Mouse (Mus musculus) cerebellum, adult 9-10 months (tissue): ENCODE data around the gene Tenm4.

Experiments
- DNase-seq: peaks from one replicate; pipeline ENCODE4 v3.0.0; 2022

The Tenm4 gene

DNA sequence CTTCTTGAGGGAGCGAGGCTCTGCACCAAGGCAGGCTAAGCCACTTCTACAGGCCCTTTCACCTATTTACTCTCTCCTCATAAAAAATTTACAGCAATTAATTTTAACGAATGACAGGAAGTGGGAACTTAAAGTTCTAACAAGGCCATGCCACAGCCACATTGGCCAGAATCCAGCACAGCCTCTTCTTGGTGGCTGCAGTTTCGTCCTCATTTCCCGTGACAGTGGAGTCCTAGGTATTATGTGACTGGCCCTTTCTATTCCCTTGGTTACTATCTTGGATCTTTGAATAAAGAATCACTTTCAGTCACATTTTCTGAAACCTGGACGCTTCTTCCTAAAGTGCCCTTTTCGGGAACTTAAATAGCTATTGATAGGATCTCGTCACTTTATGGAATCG lies 181.6 kb downstream of the Tenm4 start:
- no peak for DNase-seq

DNA sequence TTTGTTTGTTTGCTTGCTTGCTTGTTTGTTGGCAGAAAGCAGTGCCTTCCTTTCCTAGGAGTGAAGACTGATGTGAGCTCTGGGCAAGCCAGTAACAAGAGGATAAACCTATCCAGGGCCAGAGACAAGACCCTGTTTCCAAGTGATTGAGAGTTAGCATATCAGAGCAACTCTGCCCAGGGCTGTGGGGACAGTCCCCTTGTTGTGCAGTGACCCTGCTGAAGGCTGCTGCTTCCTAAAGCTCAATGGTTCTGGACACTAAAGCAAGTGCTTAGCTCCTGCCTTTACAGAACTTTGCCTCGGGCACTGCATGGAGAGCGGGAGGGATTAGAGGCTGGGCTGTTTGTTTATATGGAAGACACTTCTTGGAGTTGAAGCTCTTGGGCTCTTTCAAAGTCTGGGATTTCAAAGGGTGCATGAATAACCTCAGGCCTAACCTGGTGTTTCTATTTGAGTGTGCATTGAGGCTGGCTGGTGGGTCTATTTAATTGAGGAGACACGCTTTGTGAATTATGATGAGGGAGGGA lies 185.3 kb downstream of the Tenm4 start:
- no peak for DNase-seq

DNA sequence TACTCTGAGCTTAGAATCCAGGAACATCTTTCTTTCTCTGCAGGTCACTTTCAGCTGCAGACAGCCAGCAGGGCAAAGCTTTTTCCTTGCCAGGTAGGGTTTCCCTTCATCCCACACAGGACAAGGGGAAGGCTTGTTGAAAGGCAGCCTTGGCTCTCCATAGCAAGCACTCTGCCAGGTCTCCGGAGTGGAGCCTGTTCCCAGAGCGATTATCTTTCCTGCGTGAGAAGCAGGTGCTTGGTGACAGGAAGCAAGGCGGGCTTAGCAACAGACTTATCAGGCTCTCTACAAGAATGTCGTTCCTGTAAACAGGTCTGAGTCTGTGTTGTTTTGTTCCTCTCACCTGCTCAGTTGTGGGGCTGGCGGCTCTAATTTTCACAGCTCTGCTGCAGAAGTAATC lies 186.5 kb downstream of the Tenm4 start:
- DNase-seq, result peak; percentile 27

DNA sequence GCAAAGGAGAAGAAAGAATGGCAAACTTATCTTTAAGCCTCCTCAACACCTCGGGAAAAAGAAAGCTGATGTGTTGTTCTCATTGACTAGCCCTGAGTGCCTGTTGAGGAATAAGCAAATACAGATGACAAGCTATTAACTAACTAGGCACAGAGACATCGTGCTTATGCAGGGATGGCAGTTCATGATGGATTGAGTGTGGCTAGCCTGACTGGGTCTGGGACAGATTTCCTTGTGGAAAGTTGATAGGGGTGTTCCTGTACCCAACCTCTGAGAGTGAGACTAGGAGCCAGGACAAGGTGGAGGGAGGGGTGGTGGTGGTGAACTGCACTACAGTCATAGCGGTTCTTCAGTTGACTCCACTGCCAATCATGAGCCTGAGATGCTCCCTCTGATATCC lies 192.3 kb downstream of the Tenm4 start:
- no peak for DNase-seq

- no peak for DNase-seq
Measured at GRCm38 (mm10) chr7:96369947-96370346, 198.9 kb downstream of the Tenm4 start.

- DNase-seq, result no peak
Measured at GRCm38 (mm10) chr7:96374004-96374663, 203.1 kb downstream of the Tenm4 start.

DNA sequence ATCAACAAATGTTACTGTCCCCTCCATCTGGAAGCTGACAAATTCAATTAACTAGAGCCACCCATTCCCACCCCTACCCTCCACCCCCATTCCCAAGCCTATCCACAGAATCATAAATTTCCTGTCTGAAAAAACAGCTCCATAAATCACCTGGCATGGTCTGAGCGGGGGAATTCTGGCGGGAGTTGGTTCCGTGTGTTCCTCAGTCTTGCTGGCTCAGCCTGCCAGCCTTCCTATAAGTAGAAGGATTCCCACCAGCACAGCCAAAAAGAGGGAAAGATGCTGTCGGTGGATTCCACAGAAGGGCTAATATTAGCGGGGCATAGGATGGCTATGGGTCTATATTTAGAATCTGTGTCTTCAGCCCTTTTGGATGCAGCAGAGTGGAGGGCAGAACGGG lies 204.5 kb downstream of the Tenm4 start:
- no peak for DNase-seq

DNA sequence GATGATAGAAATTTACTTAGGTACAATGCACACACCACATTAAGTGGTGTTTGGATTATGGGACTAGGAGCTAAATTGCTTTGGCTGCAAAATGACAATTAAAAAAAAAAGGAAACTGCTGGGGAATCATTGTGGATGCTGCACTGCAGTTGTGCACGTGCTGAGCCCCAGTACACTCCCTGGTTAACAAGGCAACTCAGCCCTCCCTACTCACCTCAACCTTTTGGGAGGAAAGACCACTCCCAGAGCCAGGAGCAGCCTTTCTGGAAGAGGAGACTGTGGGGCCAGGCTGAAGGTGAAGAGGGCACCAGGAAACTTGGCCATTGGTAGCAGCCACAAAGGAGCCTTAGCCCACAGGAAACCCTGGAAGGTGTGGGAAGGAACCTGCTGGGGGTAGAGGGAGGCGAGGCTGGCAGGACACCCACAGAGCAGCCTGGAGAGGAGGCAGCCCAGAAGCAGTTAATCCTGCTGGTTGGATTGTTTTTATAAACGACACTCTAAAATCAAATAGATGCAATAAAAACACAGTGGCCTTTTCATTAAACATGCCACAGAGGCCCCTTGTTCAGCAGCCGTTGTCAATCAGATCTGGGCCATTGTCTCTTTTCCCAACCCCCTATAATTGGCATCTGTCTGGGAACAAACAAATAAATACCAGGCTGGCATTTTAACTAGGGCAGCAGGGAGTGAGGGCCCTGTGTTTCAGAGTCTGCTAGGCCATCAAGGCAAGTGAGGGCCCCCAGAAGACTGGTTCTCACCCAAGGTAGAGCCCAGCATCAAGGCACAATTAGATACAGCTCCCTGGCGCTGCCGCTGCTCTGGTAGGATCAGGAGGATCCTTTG lies 212.9 kb downstream of the Tenm4 start:
- peak; percentile 12 for DNase-seq

GRCm38 (mm10) chr7:96384726-96385500 lies 213.9 kb downstream of the Tenm4 start:
- no peak for DNase-seq

DNA sequence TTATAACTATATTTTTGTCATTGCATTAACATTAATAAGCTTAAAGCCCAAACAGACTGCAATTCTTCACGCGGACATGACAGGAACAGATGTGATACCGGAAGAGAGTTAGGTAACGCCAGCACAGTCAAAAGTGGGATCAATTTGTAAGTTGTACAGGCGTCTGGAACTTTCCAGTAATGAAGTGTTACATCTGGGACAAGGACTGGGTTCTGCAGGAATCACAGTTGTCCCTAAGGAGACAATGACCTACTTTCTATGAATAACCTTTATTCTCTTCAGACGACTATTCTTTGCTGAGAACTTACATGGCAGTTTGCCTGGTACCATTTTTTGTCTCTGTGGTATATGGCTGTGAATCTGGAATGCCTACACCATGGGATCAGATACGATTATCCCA lies 214.8 kb downstream of the Tenm4 start:
- no peak for DNase-seq

GRCm38 (mm10) chr7:96390034-96390670 lies 219.1 kb downstream of the Tenm4 start:
- DNase-seq, result peak; percentile 9

DNA sequence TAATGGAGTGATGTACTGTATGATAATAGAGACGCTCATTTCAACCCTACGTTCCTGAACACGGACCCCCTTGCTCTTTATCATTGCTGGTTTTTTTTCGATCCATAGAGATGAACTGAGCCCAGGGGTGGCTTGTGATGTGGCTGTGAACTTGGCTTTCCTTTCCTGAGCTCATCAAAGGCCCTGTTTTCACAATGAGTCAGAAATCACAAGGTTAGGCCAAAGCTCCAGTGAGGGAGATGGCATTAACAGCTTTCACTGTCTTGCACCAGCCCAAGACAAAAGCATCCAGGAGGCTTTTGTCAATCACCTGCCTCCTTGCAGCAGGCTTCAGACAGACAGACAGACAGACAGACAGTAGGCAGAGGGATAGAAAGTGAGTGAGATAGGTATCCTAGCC lies 219.8 kb downstream of the Tenm4 start:
- no peak for DNase-seq

- no peak for DNase-seq
Measured at GRCm38 (mm10) chr7:96391797-96392472, 220.9 kb downstream of the Tenm4 start.

- no peak for DNase-seq
Measured at GRCm38 (mm10) chr7:96392600-96392999, 221.6 kb downstream of the Tenm4 start.

DNA sequence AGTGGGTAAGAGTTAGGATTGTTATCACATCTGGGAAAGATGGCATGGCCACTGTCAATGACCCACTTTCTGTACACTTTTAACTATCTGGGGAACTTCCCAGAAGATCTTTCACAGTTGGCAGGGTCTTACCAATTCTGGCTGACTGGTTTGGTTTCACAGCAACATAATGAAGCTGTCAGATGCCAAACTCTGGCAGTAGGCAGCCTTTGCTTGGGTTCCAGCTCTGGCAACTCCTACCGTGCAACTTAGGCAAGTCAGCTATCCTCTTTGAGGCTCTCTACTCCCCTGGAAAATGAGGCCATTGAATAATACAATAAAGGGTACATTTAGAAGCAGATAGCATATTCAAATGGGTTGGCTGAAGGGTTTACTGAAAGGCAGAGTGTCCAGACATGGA lies 226.9 kb downstream of the Tenm4 start:
- DNase-seq, result peak; percentile 22

DNA sequence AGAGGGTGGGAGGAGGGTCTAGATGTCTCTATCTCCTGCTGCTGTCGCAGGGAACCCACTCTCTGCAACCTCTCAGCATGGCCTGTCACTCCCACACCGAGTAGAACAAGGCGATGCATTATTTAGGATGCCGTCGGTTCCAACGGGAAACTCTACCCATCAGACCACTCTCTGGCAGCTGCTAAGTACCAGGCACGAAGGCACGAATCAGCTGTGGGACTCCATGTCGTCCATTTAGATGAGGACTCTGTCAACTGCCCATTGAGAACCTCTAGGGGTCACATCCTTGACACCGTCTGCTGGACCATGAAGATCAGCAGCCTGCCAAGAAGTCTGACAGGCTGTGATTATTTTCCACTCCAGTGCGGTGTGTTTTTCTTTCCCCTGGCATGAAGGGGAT lies 229.4 kb downstream of the Tenm4 start:
- DNase-seq, result peak; percentile 12

DNA sequence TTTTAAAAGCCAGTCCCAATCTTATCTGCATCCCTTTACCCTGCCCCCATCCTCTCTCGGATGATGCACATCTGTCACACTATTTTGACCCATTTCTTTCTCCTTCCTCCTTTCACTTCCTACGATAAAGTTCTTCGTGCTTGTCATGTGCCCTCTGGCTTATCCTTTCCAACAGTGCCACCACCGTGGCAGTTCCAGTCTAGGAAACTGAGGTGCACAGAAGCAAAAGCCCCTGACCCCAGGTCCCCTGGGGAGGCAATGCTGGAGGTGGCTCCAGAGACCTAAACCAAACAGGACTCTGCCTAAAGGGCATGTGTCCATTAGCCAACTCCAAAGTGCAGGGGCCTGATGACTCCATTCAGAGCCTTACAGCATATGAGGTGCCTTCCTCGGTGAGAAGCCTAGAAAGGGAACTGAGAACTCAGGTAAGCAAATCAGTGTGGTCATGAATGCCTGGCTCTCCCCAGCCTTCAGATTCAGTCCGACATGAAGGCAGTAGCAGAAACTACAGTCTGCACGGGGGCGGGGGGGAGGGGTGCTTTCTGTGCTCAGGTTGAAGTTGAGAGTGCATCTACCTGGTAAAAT lies 235.7 kb downstream of the Tenm4 start:
- DNase-seq, result no peak

DNA sequence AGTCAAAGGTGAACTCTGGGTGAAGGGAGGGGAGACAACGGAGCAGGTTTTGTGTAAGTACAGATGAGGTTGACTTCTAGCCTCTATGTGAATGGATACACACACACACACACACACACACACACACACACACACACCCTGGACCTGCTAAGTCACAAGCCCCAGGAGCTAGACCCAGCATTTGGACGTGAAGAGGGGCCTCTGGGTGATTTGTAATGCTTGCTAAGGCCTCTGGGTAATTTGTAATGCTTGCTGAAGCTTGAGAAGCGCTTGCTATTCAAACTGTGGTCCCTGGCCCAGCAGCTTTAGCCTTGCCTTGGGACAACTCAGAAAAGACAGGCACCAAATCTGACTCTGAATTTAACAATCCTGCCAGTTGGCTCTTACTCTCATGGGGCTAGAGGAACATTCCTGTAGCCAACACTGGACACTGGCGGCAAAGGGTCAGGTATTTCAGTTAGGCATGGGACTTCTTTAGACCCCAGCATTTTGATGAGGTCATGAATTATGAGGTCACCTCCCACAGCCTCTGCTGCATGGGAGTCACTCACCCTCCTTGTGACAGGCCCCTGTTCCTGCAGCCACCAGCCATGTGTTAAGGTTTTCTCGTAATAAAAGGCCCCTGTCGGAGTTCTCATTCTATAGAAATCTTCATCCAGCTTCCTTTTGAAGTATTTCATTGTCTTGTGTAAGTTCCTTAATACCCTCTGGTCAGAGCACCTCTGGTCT lies 237.3 kb downstream of the Tenm4 start:
- DNase-seq, result no peak

GRCm38 (mm10) chr7:96409323-96409880 lies 238.4 kb downstream of the Tenm4 start:
- DNase-seq, result no peak

DNA sequence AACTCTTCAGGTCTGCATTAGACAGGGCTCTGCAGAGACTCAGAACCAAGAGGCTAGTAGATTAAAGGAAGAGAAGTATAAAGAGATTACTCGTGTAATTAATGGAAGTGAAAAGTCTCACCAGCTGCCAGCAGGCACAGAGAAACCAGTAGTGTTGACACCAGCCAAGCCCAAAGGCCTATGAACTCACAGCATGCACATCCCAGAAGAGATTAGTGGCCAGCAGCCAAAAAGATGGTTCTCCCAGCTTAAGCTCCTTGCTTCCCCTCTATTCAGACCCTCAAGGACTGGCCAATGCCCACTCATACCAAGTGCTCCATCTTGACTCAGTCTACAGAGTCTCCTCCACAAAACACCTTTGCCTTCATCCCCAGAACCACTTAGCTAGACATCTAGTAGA lies 242.8 kb downstream of the Tenm4 start:
- no peak for DNase-seq
